Mouse (Mus musculus): ENCODE results near the gene Chid1. TPM values are rescaled to one million over a fixed set of nuclear protein-coding genes. Genes with fewer than 3 reads are reported as not detected.

Gene Chid1
- polyA plus RNA-seq, 1 experiment from 2014 or later = 54.4 TPM

DNA sequence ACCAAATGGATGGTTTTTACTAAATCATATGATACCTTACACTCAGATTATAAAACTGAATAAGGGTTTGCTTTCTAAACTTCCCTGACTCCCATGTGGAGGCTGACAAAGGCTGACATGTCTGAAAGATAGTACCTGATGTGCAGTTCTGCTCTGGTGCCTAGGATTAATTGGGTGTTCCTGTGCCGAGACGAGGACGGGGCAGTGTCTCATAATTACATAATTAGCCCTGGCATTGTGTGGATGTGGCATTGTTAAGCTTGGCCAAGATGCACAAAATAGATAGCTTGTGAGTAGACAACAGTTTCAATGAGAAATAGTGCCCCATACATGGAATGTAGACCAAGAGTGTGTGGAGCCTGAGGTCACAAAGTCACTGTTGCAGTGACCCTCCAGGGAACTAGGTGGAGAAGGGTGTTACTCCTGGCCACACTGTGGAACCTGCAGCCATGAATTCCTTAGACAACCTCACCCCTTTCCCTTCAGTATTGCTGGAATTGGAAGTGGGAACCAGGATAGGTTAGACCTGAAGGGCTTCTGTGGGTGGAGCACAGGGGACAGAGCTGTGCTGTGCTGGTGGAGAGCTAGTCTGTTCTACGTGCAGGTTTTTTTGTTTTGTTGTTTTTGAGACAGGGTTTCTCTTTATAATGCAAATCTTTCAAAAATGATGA is 31.1 kb upstream of the Chid1 start:
- Histone ChIP-seq H3K36me3 (no peaks in the 10 kb centered on the region), H3K4me2 (no peak overlapping the region), H3K4me3 (replicated peaks) (no peak overlapping the region), H3K9me3 (replicated peaks) (no peaks in the 10 kb centered on the region), H3K27me3 (replicated peaks) (no peaks in the 10 kb centered on the region), H3K9ac (replicated peaks) (no peak overlapping the region), H3K27ac (replicated peaks) (no peak overlapping the region), H3K4me1 (peaks cover 26% of the 10 kb centered on the region)
- 68% methylated on average over 4 of the region's 4 CpGs for WGBS
- ATAC-seq (ENCODE audit: low FRiP score) = no peak

DNA sequence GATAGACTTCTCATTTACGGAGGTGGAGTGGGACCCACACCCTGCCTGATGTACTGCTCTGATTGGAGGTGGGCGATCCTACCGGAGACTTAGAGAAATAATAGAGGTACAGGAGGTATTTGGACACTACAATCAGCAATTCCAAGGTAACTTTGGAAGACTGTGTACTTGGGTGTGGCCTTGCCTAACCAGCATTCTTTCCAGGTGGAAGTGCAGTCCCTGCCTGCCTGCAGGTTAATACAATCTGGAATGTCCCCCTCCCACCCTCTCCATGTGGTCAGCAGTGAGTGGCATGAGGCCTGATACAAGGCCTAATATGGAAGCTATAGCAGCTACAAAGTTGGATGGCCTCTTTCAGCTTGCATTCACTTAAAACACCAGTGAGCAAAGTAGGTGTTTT is 30.3 kb upstream of the Chid1 start:
- 94% methylated on average over 3 of the region's 3 CpGs for WGBS
- no peak overlapping the region for H3K4me2 ChIP-seq
- no peaks in the 10 kb centered on the region for H3K9me3 ChIP-seq (replicated peaks)
- no peak overlapping the region for H3K27ac ChIP-seq (replicated peaks)
- no peak overlapping the region for H3K4me3 ChIP-seq (replicated peaks)
- H3K4me1 ChIP-seq = peaks cover 26% of the 10 kb centered on the region
- H3K27me3 ChIP-seq (replicated peaks) = no peaks in the 10 kb centered on the region
- ATAC-seq (ENCODE audit: low FRiP score) = no peak
- no peaks in the 10 kb centered on the region for H3K36me3 ChIP-seq
- no peak overlapping the region for H3K9ac ChIP-seq (replicated peaks)

GRCm38 (mm10) chr7:141569283-141569803 is 29.7 kb upstream of the Chid1 start:
- Histone ChIP-seq H3K4me2 (no peak overlapping the region), H3K4me3 (replicated peaks) (no peak overlapping the region), H3K9me3 (replicated peaks) (no peaks in the 10 kb centered on the region), H3K9ac (replicated peaks) (no peak overlapping the region), H3K4me1 (peaks cover 31% of the 10 kb centered on the region), H3K27ac (replicated peaks) (no peak overlapping the region), H3K27me3 (replicated peaks) (no peaks in the 10 kb centered on the region), H3K36me3 (no peaks in the 10 kb centered on the region)
- 83% methylated on average over 9 of the region's 9 CpGs for WGBS
- ATAC-seq (ENCODE audit: low FRiP score) = no peak

- 78% methylated on average over 7 of the region's 7 CpGs for WGBS
- ATAC-seq (ENCODE audit: low FRiP score) = no peak
- H3K9ac ChIP-seq (replicated peaks) = no peak overlapping the region
- H3K27ac ChIP-seq (replicated peaks) = no peak overlapping the region
- no peaks in the 10 kb centered on the region for H3K27me3 ChIP-seq (replicated peaks)
- H3K4me1 ChIP-seq = peaks cover 43% of the 10 kb centered on the region
- H3K9me3 ChIP-seq (replicated peaks) = no peaks in the 10 kb centered on the region
- no peak overlapping the region for H3K4me2 ChIP-seq
- H3K4me3 ChIP-seq (replicated peaks) = no peak overlapping the region
- H3K36me3 ChIP-seq = no peaks in the 10 kb centered on the region
Observed at GRCm38 (mm10) chr7:141566587-141566986, 26.9 kb upstream of the Chid1 start.

DNA sequence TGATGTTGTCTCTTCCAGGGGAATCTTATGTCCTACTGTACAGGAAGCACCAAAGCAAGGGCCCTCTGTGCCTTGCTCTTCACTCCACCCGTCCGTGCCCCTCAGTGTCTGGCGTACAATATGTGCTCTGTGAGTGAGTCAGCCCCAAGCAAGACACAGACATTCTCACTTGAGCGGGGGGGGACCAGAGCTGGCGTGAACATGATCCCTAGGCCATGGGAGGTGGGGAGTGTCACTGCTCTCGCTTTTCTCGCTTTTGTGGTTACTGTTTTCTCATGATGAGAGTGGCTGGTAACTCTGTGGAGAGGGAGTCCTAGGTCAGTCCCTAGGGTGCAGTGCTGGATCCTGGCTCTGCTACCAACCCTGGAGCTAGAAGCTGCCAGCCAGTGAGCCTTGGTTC is 24.9 kb upstream of the Chid1 start:
- Histone ChIP-seq H3K9ac (replicated peaks) (no peak overlapping the region), H3K4me1 (peaks cover 49% of the 10 kb centered on the region), H3K27ac (replicated peaks) (no peak overlapping the region), H3K27me3 (replicated peaks) (no peaks in the 10 kb centered on the region), H3K9me3 (replicated peaks) (no peaks in the 10 kb centered on the region), H3K4me3 (replicated peaks) (no peak overlapping the region; the same call in 1 of the 2 replicates), H3K36me3 (no peaks in the 10 kb centered on the region), H3K4me2 (peak overlapping the region; percentile 9; the same call in 1 of the 2 replicates)
- ATAC-seq (ENCODE audit: low FRiP score) = no peak
- 81% methylated on average over 7 of the region's 7 CpGs for whole genome bisulfite sequencing

- Histone ChIP-seq H3K27me3 (replicated peaks) (no peaks in the 10 kb centered on the region), H3K9ac (replicated peaks) (peak overlapping the region; percentile 99), H3K9me3 (replicated peaks) (no peaks in the 10 kb centered on the region), H3K36me3 (no peaks in the 10 kb centered on the region), H3K4me1 (peaks cover 40% of the 10 kb centered on the region), H3K27ac (replicated peaks) (peak overlapping the region; percentile 91), H3K4me2 (peak overlapping the region; percentile 85), H3K4me3 (replicated peaks) (peak overlapping the region; percentile 99)
- ATAC-seq (ENCODE audit: low FRiP score) = peak; percentile 53
- under 1% methylated on average over 21 of the region's 21 CpGs for WGBS
Observed at GRCm38 (mm10) chr7:141562852-141563427, 23.3 kb upstream of the Chid1 start.

DNA sequence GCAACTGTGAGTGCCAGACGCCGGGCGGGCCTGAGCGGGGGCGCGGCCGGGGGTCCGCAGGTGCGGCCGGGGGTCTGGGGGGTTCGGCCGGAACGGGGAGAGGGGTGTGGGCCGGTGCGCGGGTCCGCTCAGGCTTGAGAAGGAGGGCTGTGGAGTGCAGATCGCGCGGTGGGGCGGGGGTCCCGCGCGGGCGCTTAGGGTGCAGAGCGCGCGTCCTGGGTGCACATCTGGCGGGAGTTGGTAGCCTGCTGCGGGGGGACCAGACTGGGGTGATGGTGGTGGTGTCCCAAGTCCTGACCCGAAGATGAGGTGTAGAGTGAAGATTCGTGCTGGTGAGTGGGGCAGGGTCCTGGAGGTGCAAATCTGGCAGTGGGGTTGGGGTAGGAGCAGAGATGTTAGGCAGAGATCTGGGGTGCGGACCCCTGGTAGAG is 22.8 kb upstream of the Chid1 start:
- Histone ChIP-seq H3K9ac (replicated peaks) (peak overlapping the region; percentile 99), H3K4me1 (peaks cover 38% of the 10 kb centered on the region), H3K27ac (replicated peaks) (peak overlapping the region; percentile 91), H3K27me3 (replicated peaks) (no peaks in the 10 kb centered on the region), H3K9me3 (replicated peaks) (no peaks in the 10 kb centered on the region), H3K4me2 (peak overlapping the region; percentile 85), H3K4me3 (replicated peaks) (peak overlapping the region; percentile 99), H3K36me3 (no peaks in the 10 kb centered on the region)
- under 1% methylated on average over 24 of the region's 33 CpGs for WGBS
- ATAC-seq (ENCODE audit: low FRiP score) = peak; percentile 65

- Histone ChIP-seq H3K4me1 (peaks cover 32% of the 10 kb centered on the region), H3K27ac (replicated peaks) (peak within 1 kb of the TSS; percentile 91), H3K9me3 (replicated peaks) (no peaks in the 10 kb centered on the region), H3K27me3 (replicated peaks) (no peaks in the 10 kb centered on the region), H3K4me3 (replicated peaks) (peak within 1 kb of the TSS; percentile 99), H3K9ac (replicated peaks) (peak within 1 kb of the TSS; percentile 99), H3K36me3 (no peaks in the 10 kb centered on the region), H3K4me2 (peak within 1 kb of the TSS; percentile 85)
- under 1% methylated on average over 64 of the region's 72 CpGs for WGBS
- ATAC-seq (ENCODE audit: low FRiP score) = peak; percentile 94
Observed at GRCm38 (mm10) chr7:141561682-141562391, 22.2 kb upstream of the Chid1 start, which contains the start of gene Ap2a2. TSS of gene Ap2a2 (plus strand) at chr7:141562173.

- Histone ChIP-seq H3K4me1 (peaks cover 28% of the 10 kb centered on the region), H3K4me3 (replicated peaks) (no peak overlapping the region), H3K27me3 (replicated peaks) (no peaks in the 10 kb centered on the region), H3K9ac (replicated peaks) (no peak overlapping the region), H3K4me2 (no peak overlapping the region), H3K27ac (replicated peaks) (no peak overlapping the region), H3K36me3 (no peaks in the 10 kb centered on the region), H3K9me3 (replicated peaks) (no peaks in the 10 kb centered on the region)
- 84% methylated on average over 4 of the region's 4 CpGs for WGBS
- no peak for ATAC-seq (ENCODE audit: low FRiP score)
Observed at GRCm38 (mm10) chr7:141560471-141560870, 20.8 kb upstream of the Chid1 start.

- Histone ChIP-seq H3K36me3 (no peaks in the 10 kb centered on the region), H3K9ac (replicated peaks) (no peak overlapping the region), H3K4me3 (replicated peaks) (no peak overlapping the region), H3K9me3 (replicated peaks) (no peaks in the 10 kb centered on the region), H3K27me3 (replicated peaks) (no peaks in the 10 kb centered on the region), H3K27ac (replicated peaks) (no peak overlapping the region), H3K4me2 (no peak overlapping the region), H3K4me1 (peaks cover 27% of the 10 kb centered on the region)
- no peak for ATAC-seq (ENCODE audit: low FRiP score)
- WGBS = 87% methylated on average over 2 of the region's 2 CpGs
Observed at GRCm38 (mm10) chr7:141559726-141560325, 20.2 kb upstream of the Chid1 start.

DNA sequence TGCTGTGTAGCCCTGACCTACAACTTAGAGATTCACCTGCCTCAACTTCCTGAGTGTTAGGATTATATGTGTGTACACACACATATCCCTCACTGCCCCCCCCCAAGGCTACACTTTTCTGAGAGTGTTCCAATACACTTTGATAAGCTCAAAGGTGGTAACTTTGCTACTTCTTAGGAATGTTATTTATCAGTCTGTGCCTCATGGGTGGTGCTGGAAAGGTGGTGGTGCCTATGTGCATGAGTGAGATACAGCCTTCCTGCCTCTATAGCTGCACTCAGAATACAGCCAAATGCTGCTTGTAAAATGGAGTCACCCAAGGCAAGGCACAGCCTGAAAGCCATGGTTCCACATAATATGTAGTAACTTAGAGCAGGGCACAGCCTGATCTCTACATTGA is 19.3 kb upstream of the Chid1 start:
- no peak overlapping the region for H3K4me3 ChIP-seq (replicated peaks)
- H3K27me3 ChIP-seq (replicated peaks) = no peaks in the 10 kb centered on the region
- H3K27ac ChIP-seq (replicated peaks) = no peak overlapping the region
- no peaks in the 10 kb centered on the region for H3K36me3 ChIP-seq
- H3K4me2 ChIP-seq = no peak overlapping the region
- no peak for ATAC-seq (ENCODE audit: low FRiP score)
- H3K9ac ChIP-seq (replicated peaks) = no peak overlapping the region
- peaks cover 19% of the 10 kb centered on the region for H3K4me1 ChIP-seq
- H3K9me3 ChIP-seq (replicated peaks) = no peaks in the 10 kb centered on the region
